In genomic region chr2:122148242-122148917, GRCm38 (mm10) we compare ENCODE assay signal across 9 mouse cellular contexts. TPM values are rescaled to one million over a fixed set of nuclear protein-coding genes. Genes with fewer than 3 reads are reported as not detected.
DNase-seq lines count a peak whose midpoint lies in the region; ATAC-seq and TF ChIP-seq lines count a peak whose summit lies in the region.
"Had no signal": no experiment of that assay in that cellular context is flagged by ENCODE, and none has a peak within 500 bp of the region (broad histone marks: within the 10 kb centered on the region; RNA-seq: fewer than 3 reads in every experiment).

No protein-coding gene starts in this region.

- peak overlapping the region; percentile 84 for H3K27ac ChIP-seq in bone marrow macrophage, adult 2 months (ENCODE audit: insufficient read depth, low read depth, low read length)
- no peak overlapping the region for H3K27ac ChIP-seq in forebrain, embryonic 16.5 days (ENCODE audit: low read length)
- H3K27ac ChIP-seq in hindbrain, embryonic 11.5 days (ENCODE audit: low read depth, low read length) = no peak overlapping the region

- peak overlapping the region; percentile 79 for H3K4me3 ChIP-seq in E14TG2a.4 (replicated peaks; ENCODE audit: low read length)
- H3K4me3 ChIP-seq in bone marrow macrophage, adult 2 months (ENCODE audit: insufficient read depth, low read length) = peak overlapping the region; percentile 84
- peak overlapping the region; percentile 60 for H3K4me3 ChIP-seq in forebrain, embryonic 16.5 days (replicated peaks; ENCODE audit: low read length)
- H3K4me3 ChIP-seq in hindbrain, embryonic 11.5 days (ENCODE audit: low read depth, low read length) = peak overlapping the region; percentile 51

- H3K27me3 ChIP-seq in E14TG2a.4 (ENCODE audit: insufficient read depth, low read length) = peaks cover 66% of the 10 kb centered on the region
- H3K27me3 ChIP-seq in forebrain, embryonic 16.5 days (replicated peaks; ENCODE audit: control insufficient read depth, insufficient read depth, low read length) = no peaks in the 10 kb centered on the region
- no peaks in the 10 kb centered on the region for H3K27me3 ChIP-seq in hindbrain, embryonic 11.5 days (ENCODE audit: control insufficient read depth, insufficient read depth, low read length)

- TF ChIP-seq CTCF in E14TG2a.4 (conservative IDR thresholded peaks at IDR 0.05; ENCODE audit: low read length) = no peak
- TF ChIP-seq CTCF in bone marrow macrophage, adult 2 months (IDR thresholded peaks at IDR 0.05; ENCODE audit: low read depth, low read length) = no peak

- H3K4me1 ChIP-seq in E14TG2a.4 (replicated peaks; ENCODE audit: low read depth, low read length) = peaks cover 11% of the 10 kb centered on the region
- peaks cover 37% of the 10 kb centered on the region for H3K4me1 ChIP-seq in bone marrow macrophage, adult 2 months (ENCODE audit: control insufficient read depth, insufficient read depth, low read length)
- H3K4me1 ChIP-seq in forebrain, embryonic 16.5 days (replicated peaks; ENCODE audit: control insufficient read depth, insufficient read depth, low read length) = peaks cover 2% of the 10 kb centered on the region; the same call in 1 of the 2 replicates
- H3K4me1 ChIP-seq in hindbrain, embryonic 11.5 days (replicated peaks; ENCODE audit: control insufficient read depth, insufficient read depth, low read length) = no peaks in the 10 kb centered on the region

- peaks cover 13% of the 10 kb centered on the region for H3K9me3 ChIP-seq in E14TG2a.4 (ENCODE audit: low read length)
- H3K9me3 ChIP-seq in forebrain, embryonic 16.5 days (ENCODE audit: control insufficient read depth, low read length) = no peaks in the 10 kb centered on the region
- H3K9me3 ChIP-seq in hindbrain, embryonic 11.5 days (ENCODE audit: control insufficient read depth, low read length) = no peaks in the 10 kb centered on the region

- H3K9ac ChIP-seq in forebrain, embryonic 16.5 days (replicated peaks; ENCODE audit: low read depth, low read length) = peak overlapping the region; percentile 77
- peak overlapping the region; percentile 61 for H3K9ac ChIP-seq in hindbrain, embryonic 11.5 days (ENCODE audit: low read depth, low read length)

- H3K4me2 ChIP-seq in forebrain, embryonic 16.5 days (ENCODE audit: low read length) = peak overlapping the region; percentile 88
- peak overlapping the region; percentile 66 for H3K4me2 ChIP-seq in hindbrain, embryonic 11.5 days (replicated peaks; ENCODE audit: low read depth, low read length)

- DNase-seq in hindbrain, embryonic 11.5 days (ENCODE audit: low spot score) = peak; percentile 36
- DNase-seq in layer of hippocampus, postnatal 10 days (ENCODE audit: low spot score in 2 of 2) = peak; percentile 40 to 43
- peak; percentile 78 to 80 for DNase-seq in lung, postnatal 4 days
- peak; percentile 6 for DNase-seq in retina, embryonic 14.5 days (ENCODE audit: low spot score)
- DNase-seq in c-Kit-positive CD71-positive TER-119-positive erythroid progenitor cells, embryonic 14.5 days (ENCODE audit: low spot score) = no peak

- no peak for ATAC-seq in forebrain, embryonic 16.5 days
- no peak for ATAC-seq in hindbrain, embryonic 11.5 days (ENCODE audit: low FRiP score)

- no peak for TF ChIP-seq POLR2A in bone marrow macrophage, adult 2 months (IDR thresholded peaks at IDR 0.05; ENCODE audit: borderline replicate concordance, low read depth, low read length)

- H3K36me3 ChIP-seq in E14TG2a.4 (ENCODE audit: insufficient read depth, low read length) = no peaks in the 10 kb centered on the region
- H3K36me3 ChIP-seq in forebrain, embryonic 16.5 days (ENCODE audit: control insufficient read depth, insufficient read depth) = no peaks in the 10 kb centered on the region
- H3K36me3 ChIP-seq in hindbrain, embryonic 11.5 days (ENCODE audit: control insufficient read depth, insufficient read depth, low read length) = no peaks in the 10 kb centered on the region

- WGBS in forebrain, embryonic 16.5 days = 34% methylated on average over 18 of the region's 18 CpGs
- WGBS in hindbrain, embryonic 11.5 days = 39% methylated on average over 18 of the region's 18 CpGs

RNA-seq across cellular contexts. Expression of gene B2m, which starts 0.9 kb away (rescaled TPM):
- 8,073 and 8,193 TPM in 2 replicates for polyA plus RNA-seq in bone marrow macrophage, adult 2 months (2012; ENCODE audit: insufficient read depth, insufficient read length, missing spikeins)
- polyA plus RNA-seq in forebrain, embryonic 16.5 days (2015; fragmentation: Nextera tagmentation; extraction: Ambion mirVana) = 56.8 and 73.6 TPM in 2 replicates
- 134 and 151 TPM in 2 replicates for polyA plus RNA-seq in hindbrain, embryonic 11.5 days (2014; fragmentation: Nextera tagmentation; extraction: Ambion mirVana)
- 10 to 100 TPM; 71.5 to 82.4 TPM for total RNA-seq in layer of hippocampus, postnatal 10 days (2021)

RNA-seq across cellular contexts. Expression of gene Trim69, which starts 12.1 kb away (rescaled TPM):
- polyA plus RNA-seq in bone marrow macrophage, adult 2 months (2012; ENCODE audit: insufficient read depth, insufficient read length, missing spikeins) = not detected in 2 replicates
- not detected in 2 replicates for polyA plus RNA-seq in forebrain, embryonic 16.5 days (2015; fragmentation: Nextera tagmentation; extraction: Ambion mirVana)
- polyA plus RNA-seq in hindbrain, embryonic 11.5 days (2014; fragmentation: Nextera tagmentation; extraction: Ambion mirVana) = not detected in 2 replicates
- not detected for total RNA-seq in layer of hippocampus, postnatal 10 days (2021)

RNA-seq across cellular contexts. Expression of gene Spg11, which starts 30.2 kb away (rescaled TPM):
- 15.3 and 16.4 TPM in 2 replicates for polyA plus RNA-seq in bone marrow macrophage, adult 2 months (2012; ENCODE audit: insufficient read depth, insufficient read length, missing spikeins)
- polyA plus RNA-seq in forebrain, embryonic 16.5 days (2015; fragmentation: Nextera tagmentation; extraction: Ambion mirVana) = 8.6 and 8.8 TPM in 2 replicates
- polyA plus RNA-seq in hindbrain, embryonic 11.5 days (2014; fragmentation: Nextera tagmentation; extraction: Ambion mirVana) = 11.4 and 11.8 TPM in 2 replicates
- total RNA-seq in layer of hippocampus, postnatal 10 days (2021) = 10 to 100 TPM; 18.6 to 20.1 TPM

RNA-seq across cellular contexts. Expression of gene Patl2, which starts 37.6 kb away (rescaled TPM):
- polyA plus RNA-seq in bone marrow macrophage, adult 2 months (2012; ENCODE audit: insufficient read depth, insufficient read length, missing spikeins) = 0.23 and 0.33 TPM in 2 replicates
- not detected in 2 replicates for polyA plus RNA-seq in forebrain, embryonic 16.5 days (2015; fragmentation: Nextera tagmentation; extraction: Ambion mirVana)
- 0.09 TPM in 1 of 2 replicates, not detected in the other for polyA plus RNA-seq in hindbrain, embryonic 11.5 days (2014; fragmentation: Nextera tagmentation; extraction: Ambion mirVana)
- total RNA-seq in layer of hippocampus, postnatal 10 days (2021) = not detected

RNA-seq across cellular contexts. Expression of gene Terb2, which starts 37.7 kb away (rescaled TPM):
- polyA plus RNA-seq in bone marrow macrophage, adult 2 months (2012; ENCODE audit: insufficient read depth, insufficient read length, missing spikeins) = not detected in 2 replicates
- polyA plus RNA-seq in forebrain, embryonic 16.5 days (2015; fragmentation: Nextera tagmentation; extraction: Ambion mirVana) = not detected in 2 replicates
- not detected in 2 replicates for polyA plus RNA-seq in hindbrain, embryonic 11.5 days (2014; fragmentation: Nextera tagmentation; extraction: Ambion mirVana)
- not detected for total RNA-seq in layer of hippocampus, postnatal 10 days (2021)
- polyA plus RNA-seq: frontal cortex, adult 2 months had no signal

Comparison
In these comparisons a context has a peak if more than half of its experiments do, and no peak if none do; other contexts are left out.
1. RNA of gene B2m, which starts 0.9 kb away (polyA plus RNA-seq): 8,073 to 8,193 TPM in bone marrow macrophage, adult 2 months; 134 to 151 TPM in hindbrain, embryonic 11.5 days and 56.8 to 73.6 TPM in forebrain, embryonic 16.5 days; every median in the first group is over 10 times any median in the second.
2. Peak in every context shown above with its lines, with median percentiles within 50 percentile points of each other: H3K4me3 ChIP-seq.